Mouse (Mus musculus) right cerebral cortex, postnatal 36 days (tissue): Measurements from ENCODE around the gene 4933415A04Rik.

Experiments used
- DNase-seq, 2 experiments: peaks; one replicate each; pipeline ENCODE4 v3.0.0; 2022; ENCODE audit warnings: low spot score in 2 of 2, mixed read lengths in 1 of 2

The 4933415A04Rik gene

DNA sequence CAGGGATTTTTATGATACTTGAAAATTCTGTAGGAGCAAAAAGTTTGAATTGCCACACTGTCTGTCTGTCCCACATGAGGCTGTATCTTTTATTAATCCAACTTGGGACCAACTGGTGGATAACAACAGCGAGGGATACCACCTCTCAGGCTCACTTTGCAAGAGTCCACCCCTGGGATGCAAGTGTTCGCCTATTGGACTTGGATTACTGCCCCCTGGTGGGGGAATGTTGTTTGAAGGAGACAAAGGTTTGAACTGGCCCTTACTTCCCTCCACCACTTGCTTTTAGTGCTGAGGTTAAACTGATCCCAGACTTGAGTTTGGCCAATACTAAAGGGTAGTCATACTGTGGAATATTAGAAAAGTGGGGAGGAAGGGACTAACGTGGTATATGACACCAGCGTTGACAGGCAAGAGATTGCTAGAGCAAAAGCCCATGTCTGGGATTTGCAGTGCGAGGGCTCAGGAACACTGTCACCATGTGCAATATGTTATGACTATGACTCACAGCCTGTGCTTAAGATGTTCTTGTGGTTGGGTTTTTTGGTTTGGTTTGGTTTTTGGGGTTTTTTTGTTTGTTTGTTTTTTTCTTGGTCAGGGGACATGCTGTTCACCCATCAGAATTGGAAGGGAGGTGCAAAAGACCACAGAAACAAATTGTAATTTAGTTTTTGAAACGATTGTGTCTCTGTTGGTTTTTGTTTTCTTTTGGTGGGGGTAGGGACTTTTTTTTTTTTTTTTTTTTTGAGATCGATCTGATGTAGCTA lies at the start of gene 4933415A04Rik:
Gene 4933415A04Rik, plus strand, starts transcription at position 717 of the 767 bp plus-strand sequence.
- no peak for DNase-seq

DNA sequence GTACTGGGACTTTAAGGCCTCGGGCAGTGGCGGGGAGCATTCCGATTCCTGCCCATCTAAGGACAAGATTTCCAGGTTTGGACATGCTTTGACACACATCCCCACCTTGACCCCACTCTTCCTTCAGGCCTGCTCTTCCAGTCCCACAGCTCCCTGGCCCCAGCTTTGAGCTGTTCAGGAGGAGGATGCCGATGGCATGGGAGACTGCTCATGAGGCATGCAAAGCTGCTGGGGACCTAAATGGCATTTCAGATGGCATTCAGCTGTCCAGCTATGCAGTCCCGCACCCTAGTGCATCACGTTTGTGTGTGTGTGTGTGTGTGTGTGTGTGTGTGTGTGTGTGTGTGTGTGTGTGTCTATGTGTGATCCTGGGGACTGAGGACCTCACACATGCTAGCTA lies 49.8 kb upstream of the 4933415A04Rik start:
- no peak for DNase-seq

DNA sequence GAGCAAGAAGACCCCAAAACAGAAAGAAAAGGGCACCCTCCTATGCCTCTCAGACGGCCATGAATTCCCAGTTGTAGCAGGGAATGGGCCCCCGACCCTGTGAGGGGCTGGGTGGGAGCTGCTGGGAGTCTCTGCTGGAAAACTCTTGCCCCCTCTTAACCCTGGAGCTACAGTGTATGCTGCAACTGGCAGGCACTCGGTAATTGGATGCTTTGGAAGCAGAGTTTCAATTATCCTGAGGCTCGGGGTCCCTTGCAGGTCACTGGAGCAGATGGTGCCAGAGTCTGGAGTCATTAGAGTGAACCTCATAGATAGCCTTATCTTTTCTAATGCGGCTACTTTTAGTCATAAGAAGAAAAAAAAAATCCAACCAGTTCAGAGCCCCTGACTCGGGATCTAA lies 47.0 kb upstream of the 4933415A04Rik start:
- DNase-seq = no peak

DNA sequence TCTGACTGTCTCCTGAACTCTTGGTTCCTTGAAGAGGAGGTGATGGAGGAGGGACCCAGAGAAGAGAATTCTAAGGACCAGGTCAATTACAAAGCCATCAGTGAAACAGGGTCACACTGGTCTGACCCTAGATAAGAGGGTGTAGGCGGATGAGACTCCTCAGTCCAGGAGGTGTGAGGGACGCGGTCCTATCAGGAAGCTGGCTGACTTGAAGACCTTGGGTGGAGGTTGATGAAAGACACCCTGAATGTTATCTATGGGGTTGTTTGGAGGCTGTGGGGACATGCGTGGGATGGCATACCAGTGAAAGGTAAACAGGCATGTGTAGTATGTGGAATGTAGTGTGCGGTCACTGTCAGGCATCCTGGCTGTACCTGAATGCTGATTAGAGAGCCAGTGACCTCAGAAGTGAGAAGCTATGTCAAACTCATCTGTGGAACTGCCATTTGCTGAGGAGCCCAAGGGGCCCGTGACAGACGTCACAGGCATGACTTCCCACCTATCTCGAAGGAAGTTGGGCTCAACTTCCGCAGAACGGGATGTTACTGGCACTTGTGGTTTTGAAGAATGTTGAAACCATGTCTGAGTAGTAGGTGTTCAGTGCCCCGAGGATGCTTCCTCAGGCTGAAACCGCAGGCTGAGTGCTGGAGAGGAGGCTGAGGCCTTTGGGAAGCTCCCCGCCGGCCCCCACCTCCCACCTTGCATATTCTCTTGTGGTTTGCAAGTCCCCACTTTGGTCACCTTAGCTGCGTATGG lies 43.0 kb upstream of the 4933415A04Rik start:
- no peak for DNase-seq

DNA sequence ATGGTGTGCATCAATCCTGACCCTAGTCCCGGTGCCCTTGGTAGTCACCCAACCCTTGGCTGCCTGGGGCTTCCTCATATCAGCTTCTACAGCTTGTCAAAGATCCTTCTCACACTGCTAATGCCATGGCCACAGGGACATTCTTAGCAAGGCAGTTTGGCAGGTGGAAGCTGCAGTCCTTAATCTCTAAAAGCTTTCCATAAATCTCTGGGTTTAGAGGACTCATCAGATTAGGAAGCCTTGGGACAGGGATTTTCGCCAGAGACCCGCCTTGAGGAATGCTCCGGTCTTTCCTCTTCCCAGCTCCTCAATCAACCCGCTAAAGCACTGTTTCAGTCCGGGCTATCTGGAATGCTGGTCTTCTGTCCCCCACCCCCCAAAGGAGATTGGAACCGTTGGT lies 42.0 kb upstream of the 4933415A04Rik start:
- DNase-seq = no peak

DNA sequence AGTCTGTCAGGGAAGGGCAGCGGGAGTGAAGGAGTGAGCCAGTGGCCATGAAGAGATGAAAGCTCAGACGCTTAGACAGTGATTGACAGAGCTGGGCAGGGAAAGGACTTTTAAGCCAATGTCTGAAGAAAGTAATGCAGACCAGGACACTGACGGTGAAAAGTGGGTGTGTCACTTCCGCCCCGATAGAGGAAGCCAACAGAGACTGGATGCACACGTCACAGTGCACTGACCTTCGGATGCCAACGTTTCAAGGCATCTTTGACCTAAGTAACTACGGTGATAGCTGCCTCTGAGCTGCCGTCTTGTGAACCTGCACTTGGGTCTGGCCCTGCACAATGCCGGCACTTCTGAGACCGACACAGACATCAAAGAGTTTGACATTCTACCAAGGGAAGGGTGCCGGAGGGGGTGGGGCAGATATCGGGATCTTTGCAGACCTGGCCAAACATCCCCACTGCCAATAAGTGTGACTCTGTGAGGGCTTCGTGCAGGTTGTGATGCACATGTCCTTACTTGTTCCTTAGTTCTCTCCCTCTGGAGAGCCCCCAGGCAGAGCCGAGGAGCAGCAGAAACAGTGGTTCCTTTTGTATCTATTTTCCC lies 40.9 kb upstream of the 4933415A04Rik start:
- DNase-seq = no peak

DNA sequence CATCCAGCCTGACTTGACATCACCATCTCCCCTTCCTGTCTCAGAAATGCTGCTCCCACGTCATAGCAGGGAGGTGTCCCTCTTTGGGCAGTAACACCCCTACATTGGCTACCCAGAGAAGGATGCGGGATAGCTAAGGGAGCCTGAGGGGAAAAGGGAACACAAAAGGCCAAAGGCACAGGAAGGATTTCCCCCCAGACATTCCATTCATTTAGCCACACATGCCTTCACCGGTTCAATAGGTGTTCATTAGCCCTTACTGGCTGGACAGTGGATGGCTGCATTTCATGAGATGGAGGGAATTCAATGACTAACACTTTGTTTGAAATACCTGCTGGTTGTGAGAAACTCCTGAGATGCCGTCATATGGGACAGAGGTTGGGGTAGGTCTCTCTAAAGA lies 40.2 kb upstream of the 4933415A04Rik start:
- DNase-seq = no peak

DNA sequence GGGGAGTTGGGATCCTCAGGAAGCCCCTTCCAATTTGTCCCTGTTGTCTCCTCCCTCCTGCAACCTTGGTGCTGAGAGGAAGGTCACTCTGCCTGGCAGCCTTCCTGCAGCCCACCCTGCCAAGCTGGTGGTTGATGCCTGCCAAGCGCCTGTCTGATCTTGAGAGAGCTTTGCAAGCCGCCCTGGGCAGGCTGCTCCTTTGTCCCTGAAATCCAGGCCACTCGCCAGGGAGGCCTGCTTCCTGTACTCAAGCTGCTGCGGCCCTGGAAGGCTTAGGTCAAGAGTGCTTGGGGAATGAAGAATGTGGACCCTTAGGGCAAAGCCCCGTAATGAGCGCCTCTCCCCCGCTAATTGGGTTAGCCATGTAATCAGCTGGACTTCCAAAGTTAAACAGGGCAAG lies 38.7 kb upstream of the 4933415A04Rik start:
- DNase-seq = peak; percentile 49 to 56

DNA sequence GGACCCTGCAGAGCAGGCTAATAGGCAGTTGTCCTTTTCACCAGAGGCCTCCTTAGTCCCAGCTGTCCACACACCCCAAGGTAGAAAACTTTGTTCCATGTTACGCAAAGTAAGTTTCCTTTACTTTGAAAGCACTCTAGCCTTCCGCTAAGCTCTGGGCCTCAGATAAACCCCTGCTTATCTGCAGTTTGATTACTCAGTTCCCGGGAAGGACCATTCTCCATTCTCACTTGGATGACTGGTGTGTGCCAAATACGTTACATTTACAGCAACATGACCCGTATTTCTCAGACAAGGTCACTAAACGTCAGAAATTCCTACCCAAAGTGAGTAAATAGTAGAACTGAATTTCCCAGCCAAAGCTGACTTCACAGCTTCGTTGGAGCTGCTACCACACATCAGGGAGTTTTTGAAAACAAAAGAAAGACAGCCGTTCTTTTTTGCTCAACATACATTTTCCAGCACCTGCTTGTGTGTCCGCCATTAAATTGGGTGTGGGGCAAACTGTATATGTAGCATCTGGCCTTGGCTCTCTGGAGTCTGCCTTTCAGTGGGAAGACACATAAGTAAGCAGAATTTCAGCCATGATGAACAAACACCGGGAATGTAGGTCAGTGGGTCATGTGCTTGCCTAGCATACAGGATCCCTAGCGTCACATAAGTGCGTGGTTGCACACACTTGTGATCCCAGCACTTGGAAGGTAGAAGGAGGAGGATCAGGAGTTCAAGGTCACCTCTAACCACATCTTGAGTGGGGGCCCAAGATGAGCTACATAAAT lies 38.0 kb upstream of the 4933415A04Rik start:
- no peak for DNase-seq

DNA sequence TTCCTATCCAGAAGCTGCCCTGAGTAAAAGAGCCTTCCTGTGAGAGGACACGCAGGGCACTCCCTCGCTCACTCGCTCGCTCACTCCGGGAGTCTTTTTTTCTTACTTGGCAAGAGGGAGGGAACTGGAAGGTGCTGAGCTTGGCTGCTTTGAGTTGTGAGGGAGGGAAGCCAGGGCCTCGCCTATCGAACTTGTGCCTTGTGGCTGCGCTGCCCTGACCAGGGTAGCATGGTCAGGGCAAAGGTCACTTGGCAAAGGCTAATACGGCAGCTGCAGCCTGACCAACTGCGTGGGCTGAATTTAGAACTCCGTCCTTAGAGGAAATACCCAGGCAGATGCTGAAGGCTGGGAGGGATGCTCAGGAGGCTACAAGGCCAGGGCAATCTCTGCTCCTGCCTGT lies 37.1 kb upstream of the 4933415A04Rik start:
- DNase-seq = no peak

DNA sequence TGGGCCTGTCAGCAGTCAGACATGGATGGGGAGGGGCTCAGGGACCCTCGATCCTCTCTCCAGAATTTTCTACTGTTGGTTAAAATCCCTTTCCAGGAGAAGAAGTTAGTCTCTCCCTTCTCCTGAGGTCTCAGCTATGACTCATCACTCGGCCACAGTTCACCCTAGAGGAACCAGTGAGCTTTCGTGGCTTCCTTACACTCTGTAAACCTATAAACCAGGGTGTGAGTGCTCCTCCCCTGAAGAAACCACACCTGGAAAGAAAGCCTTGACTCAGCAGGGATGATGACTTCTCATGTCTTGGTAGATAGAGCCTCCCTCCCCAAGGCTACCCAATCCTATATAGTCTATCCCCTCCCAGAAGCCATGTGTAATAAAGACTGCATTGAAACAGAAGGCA lies 35.1 kb upstream of the 4933415A04Rik start:
- no peak for DNase-seq

DNA sequence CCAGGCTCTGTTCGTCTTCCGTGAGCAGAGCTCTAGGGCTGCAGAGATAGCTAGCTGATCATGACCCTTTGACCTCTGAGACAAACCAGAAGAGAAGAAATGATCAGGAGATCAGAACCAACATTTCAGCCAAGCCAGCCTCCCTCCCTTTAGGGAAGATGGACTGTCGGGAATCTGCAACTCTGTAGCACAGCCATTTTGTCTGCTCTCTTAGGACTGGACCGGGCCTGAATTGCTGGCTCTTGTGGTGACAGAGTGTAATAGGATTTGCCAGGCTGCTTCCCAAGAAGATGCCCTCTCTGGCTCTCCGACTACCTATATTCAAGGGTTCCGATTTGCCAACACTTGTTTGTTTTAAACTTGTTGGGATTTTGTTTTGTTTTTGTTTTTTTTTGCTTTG lies 34.2 kb upstream of the 4933415A04Rik start:
- DNase-seq = no peak

DNA sequence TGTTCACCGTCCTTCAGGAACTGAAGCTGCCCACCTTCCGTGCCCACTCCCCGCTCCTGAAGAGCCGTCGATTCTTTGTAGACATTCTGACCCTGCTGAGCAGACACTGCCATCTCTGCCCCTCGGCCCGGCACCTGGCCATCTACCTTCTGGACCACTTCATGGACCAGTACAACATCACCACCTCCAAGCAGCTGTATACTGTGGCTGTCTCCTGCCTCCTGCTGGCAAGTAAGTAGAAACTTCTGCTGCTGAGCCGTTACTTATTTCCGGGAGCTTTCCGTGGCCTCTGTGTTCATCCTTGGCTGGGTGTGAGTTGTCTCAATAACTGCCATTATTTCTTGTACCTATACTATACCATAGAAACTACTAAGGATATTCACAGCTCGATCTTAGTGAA lies 30.3 kb upstream of the 4933415A04Rik start:
- DNase-seq = no peak

DNA sequence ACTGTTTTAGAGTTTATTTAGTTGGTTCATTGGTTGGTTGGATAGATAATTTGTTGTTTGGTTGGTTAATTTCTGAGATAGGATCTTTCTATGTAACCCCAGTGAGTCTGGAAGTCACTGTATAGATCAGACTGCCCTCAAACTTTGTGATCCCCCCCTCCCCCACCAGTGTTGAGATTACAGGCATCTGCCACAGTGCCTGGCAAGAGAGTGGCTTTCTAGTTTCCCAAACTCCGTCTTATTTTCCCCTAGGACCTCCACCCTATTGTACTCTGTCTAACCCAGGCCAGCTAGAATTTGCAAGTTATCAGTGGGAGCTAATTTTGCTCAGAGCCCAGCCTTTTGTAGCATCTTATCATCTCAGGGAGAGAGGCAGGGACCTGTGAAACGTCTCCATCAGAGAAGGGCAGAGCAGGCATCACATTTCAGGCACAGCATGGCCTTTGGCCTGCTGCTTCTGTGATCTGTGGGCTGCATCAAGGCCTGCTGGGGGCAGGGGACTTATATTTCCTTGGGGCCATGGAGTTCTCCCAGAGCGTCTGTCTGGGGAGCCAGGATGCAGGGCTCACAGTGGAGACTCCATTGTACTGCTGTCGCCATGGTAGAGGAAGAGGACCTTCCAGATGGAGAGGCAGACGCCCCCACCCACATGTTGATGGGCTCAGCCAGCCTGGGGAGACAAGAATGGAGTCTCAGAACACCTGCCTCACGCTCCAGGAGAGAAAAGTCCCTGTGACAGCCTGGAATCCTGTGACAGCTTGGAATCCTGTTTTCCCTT lies 27.1 kb upstream of the 4933415A04Rik start:
- DNase-seq = peak; percentile 64 to 72

DNA sequence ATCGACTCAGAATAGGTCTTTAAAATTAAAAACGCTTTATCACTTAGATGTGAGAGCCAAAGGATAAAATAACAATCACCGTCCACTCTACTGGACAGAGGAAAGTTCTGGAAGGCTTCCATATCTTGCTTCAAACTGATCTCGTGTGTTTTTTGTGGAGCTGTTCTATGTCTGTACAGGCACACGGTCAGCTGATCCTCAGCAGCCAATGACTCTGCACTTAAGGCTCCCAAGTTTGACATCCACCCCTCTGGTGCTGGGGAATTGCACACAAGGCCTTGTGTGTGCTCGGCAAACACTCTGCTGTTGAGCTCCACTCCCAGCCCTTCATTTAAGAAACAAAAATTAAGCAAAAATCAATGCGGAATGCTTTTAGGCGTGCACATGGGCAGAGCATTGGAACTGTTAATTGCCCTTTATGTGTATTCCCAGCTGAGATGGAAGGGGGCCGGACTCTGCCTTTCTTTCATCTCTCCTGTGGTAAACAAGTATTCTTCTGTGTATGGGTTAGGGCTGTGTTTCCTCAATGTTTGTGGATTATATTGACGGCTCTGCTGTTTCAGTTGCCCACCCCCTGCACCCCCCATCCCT lies 23.1 kb upstream of the 4933415A04Rik start:
- no peak for DNase-seq

DNA sequence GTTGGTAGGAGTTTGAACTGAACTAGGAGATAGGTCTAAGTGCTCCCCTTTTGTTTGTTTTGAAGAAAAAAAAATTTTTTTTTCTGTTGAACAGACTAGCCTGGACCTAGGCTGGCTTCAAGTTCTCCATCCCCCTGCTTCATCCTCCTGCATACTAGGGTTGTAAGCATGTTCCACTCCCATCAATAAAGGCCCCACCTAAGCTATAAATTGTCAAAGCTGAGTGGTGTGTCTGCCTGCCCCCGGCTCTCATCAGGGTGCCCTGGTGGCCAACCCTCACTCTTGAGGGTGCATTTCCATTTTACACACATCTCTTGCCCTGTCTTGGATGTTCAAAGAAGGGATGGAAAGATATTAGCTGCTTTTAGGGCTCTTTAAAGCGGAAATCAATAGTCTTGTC lies 21.4 kb upstream of the 4933415A04Rik start:
- DNase-seq = no peak

DNA sequence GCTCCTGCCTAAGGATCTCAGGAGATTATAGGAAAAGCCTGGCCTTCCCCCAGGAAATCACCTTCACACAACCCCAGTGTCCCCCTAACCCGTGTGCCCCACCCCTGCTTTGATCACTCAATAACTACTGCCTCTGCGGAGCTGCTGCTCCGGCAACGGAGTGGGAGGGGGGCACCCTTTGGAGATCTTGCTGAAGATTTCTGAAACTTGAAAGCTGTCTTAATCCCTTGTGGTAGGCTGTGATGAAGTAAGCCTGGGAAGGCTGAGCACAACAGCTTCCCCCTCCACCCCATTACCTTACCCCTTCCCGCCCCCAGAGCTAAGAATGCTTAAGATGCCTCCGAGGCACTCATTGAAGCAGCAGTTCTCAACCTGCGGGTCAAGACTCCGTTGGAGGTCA lies 21.0 kb upstream of the 4933415A04Rik start:
- DNase-seq = no peak

DNA sequence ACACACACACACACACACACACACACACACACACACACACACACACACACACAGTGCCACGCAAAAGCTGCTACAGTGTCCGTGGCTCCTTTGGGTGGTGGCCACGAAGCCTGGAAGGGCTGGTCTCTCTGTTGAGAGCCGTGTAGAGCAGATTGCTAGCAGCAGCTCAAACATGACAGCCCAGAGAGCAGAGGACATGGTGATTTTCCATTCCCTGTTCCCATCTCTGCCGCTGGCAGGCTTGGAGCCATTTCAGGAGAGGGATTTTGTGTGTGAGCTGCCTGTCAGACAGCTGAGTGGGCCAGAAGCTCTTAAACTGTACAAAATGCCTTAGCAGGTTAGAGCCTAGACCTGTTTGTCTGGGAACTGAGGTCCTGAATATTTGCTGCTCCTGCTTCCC lies 20.1 kb upstream of the 4933415A04Rik start:
- no peak for DNase-seq

DNA sequence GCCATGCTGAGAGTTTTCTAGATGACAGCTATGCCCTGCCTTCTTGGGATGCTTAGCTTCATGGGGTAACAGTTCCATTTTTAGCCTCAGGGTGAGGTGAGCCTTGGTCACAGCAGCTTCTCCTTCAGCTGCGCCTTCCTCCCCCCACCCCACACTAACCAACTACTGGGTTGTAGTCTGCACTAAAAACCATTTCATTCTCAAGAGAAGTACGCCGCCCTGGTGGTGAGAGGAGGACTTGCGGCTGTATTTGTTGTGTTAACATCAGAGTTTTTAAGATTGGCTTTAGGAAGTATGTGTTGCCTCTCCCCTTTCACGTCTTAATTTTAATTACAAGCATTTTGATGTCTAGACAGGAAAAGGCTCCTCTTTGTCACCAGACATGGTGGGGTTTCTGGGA lies 18.6 kb upstream of the 4933415A04Rik start:
- no peak for DNase-seq

DNA sequence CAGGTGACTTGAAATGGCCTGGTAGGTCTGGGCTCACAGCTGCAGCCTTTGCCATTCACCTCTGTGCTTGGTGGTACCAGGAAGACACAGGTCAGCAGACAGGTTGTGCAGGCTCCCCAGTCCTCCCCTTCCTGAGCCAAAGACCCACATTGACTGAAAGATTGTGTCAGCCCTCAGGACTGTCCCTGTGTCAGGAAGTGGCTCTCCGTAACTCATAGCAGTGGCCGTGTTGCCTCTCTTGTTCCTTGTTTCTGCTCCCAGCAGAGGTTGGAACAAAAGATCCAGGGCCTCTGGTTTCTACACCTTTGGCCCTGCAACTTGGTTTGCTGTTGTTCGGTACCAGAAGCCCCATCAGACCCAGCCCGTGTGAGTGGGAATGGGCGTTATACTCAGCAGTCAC lies 17.7 kb upstream of the 4933415A04Rik start:
- DNase-seq = no peak

DNA sequence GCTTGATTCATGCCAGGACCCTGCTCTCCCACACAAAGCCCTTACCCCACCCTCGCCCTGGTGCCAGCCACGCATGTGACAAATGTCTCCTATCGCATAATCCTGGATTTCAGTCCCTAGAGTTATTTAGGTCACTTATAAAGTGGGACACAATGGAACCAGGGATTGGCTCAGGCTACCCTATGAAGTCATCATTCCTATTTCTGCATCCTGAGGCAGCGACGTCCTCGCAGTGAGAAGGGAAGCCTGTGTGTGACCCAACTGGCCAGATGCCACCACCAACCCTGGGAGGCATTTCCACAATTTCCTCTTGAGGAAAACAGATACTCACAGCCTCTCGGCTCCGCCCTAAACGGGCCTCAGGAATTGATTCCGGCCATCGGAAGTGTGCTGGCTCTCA lies 17.2 kb upstream of the 4933415A04Rik start:
- DNase-seq = peak in 1 of 2 experiments; percentile 24
